Mouse (Mus musculus) left cerebral cortex, adult 8-10 months (tissue): ENCODE measurements around the gene Igf2bp1. TPM values are rescaled to one million over a fixed set of nuclear protein-coding genes. Genes with fewer than 3 reads are reported as not detected.

Experiments used
- DNase-seq, 2 experiments: peaks; one replicate each; pipeline ENCODE4 v3.0.0; 2022; ENCODE audit warnings: low spot score in 2 of 2
- total RNA-seq, 4 experiments: library from RNA; stranded (reverse); gene quantifications; 2 replicates each; pipeline ENCODE4 v1.2.4; 2022

Igf2bp1 gene
- total RNA-seq, 4 experiments from 2014 or later = 0.20 TPM; not detected in 3

- DNase-seq = no peak
These were observed 1.9 kb upstream of the Igf2bp1 start for GRCm38 (mm10) chr11:96007516-96008235.

- no peak for DNase-seq
These were observed 1.2 kb upstream of the Igf2bp1 start for GRCm38 (mm10) chr11:96006852-96007515.

GRCm38 (mm10) chr11:96006367-96006851 lies 669 bp upstream of the Igf2bp1 start:
- no peak for DNase-seq

- DNase-seq = no peak
These were observed 842 bp downstream of the Igf2bp1 start for GRCm38 (mm10) chr11:96004793-96005402.

GRCm38 (mm10) chr11:96003969-96004792 lies 1.6 kb downstream of the Igf2bp1 start:
- no peak for DNase-seq

GRCm38 (mm10) chr11:96003100-96003900 lies 2.4 kb downstream of the Igf2bp1 start:
- no peak for DNase-seq

GRCm38 (mm10) chr11:95994151-95994550 lies 11.6 kb downstream of the Igf2bp1 start:
- no peak for DNase-seq

GRCm38 (mm10) chr11:95990886-95991708 lies 14.6 kb downstream of the Igf2bp1 start:
- DNase-seq = no peak

- DNase-seq = no peak
These were observed 15.3 kb downstream of the Igf2bp1 start for GRCm38 (mm10) chr11:95990431-95990830.

GRCm38 (mm10) chr11:95989864-95990263 lies 15.9 kb downstream of the Igf2bp1 start:
- DNase-seq = no peak

- no peak for DNase-seq
These were observed 17.2 kb downstream of the Igf2bp1 start for GRCm38 (mm10) chr11:95988533-95988932.

GRCm38 (mm10) chr11:95987854-95988447 lies 17.8 kb downstream of the Igf2bp1 start:
- DNase-seq = no peak

- DNase-seq = no peak
These were observed 23.3 kb downstream of the Igf2bp1 start for GRCm38 (mm10) chr11:95982475-95982874.

- DNase-seq = no peak
These were observed 23.9 kb downstream of the Igf2bp1 start for GRCm38 (mm10) chr11:95981804-95982203.

GRCm38 (mm10) chr11:95980762-95981418 lies 24.9 kb downstream of the Igf2bp1 start:
- no peak for DNase-seq

- no peak for DNase-seq
These were observed 27.3 kb downstream of the Igf2bp1 start for GRCm38 (mm10) chr11:95978487-95978886.

GRCm38 (mm10) chr11:95976290-95976689 lies 29.4 kb downstream of the Igf2bp1 start:
- no peak for DNase-seq

GRCm38 (mm10) chr11:95975694-95976093 lies 30.0 kb downstream of the Igf2bp1 start:
- DNase-seq = no peak

GRCm38 (mm10) chr11:95973187-95973586 lies 32.6 kb downstream of the Igf2bp1 start:
- no peak for DNase-seq
